ENCODE assay signal across 9 mouse cellular contexts in the genomic region with DNA sequence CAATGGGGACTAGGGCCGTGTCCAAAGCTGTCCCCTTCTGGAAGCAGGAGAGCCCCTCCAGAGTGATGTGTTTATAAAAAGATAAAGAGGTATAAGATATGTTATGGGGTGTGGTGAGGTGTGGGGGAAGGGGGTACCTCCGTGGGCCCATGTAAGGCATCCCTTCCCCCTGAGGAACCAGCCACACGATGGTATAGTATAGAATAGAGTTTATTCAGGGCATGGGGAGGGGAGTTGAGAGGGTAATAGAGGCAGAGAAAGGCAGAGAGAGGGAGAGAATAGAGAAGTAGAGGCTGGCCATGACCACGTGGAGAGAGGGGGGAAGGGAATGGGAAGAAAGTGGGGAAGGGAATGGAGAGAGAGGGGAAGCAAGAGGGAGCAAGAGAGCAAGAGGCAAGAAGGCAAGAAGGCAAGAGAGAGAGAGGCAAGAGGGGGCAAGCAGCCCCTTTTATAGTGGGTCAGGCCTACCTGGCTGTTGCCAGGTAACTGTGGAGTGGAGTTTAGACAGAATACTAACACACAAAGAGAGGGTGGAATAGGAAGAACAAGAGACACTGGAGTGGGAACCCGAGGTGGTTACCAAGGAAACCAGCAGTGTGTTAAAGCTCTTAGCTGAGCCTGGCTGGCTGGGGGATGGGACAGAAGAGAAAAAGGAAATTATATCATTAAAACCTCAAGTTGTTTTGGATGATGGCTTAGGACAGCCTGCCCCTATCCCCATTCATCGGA. TPM values are rescaled to one million over a fixed set of nuclear protein-coding genes. Genes with fewer than 3 reads are reported as not detected.
A peak's percentile ranks its signal among the peaks of the same experiment; 100 is the strongest.
DNase-seq lines count a peak whose midpoint lies in the region; ATAC-seq lines count a peak whose summit lies in the region.
"Had no signal": no experiment of that assay in that cellular context is flagged by ENCODE, and none has a peak within 500 bp of the region (broad histone marks: within the 10 kb centered on the region; RNA-seq: fewer than 3 reads in every experiment).

No protein-coding gene starts in this region.

- no peak overlapping the region for H3K4me2 ChIP-seq in neural tube, embryonic 11.5 days (ENCODE audit: low read depth)
- H3K4me2 ChIP-seq in hindbrain, embryonic 13.5 days: no peak overlapping the region
- no peak overlapping the region for H3K4me2 ChIP-seq in midbrain, embryonic 14.5 days (ENCODE audit: low read length)
- H3K4me2 ChIP-seq: limb, embryonic 12.5 days had no signal

- H3K4me1 ChIP-seq in neural tube, embryonic 11.5 days (ENCODE audit: control insufficient read depth, insufficient read depth, low read length): no peaks in the 10 kb centered on the region
- no peaks in the 10 kb centered on the region; the same call in 1 of the 2 replicates for H3K4me1 ChIP-seq in hindbrain, embryonic 13.5 days (replicated peaks)
- H3K4me1 ChIP-seq in midbrain, embryonic 14.5 days (ENCODE audit: control insufficient read depth, insufficient read depth, low read length): peaks cover 5% of the 10 kb centered on the region; the same call in 1 of the 2 replicates
- H3K4me1 ChIP-seq: limb, embryonic 12.5 days had no signal

- H3K9me3 ChIP-seq in neural tube, embryonic 11.5 days (ENCODE audit: control insufficient read depth, low read length): no peaks in the 10 kb centered on the region
- H3K9me3 ChIP-seq in hindbrain, embryonic 13.5 days: no peaks in the 10 kb centered on the region
- no peaks in the 10 kb centered on the region for H3K9me3 ChIP-seq in midbrain, embryonic 14.5 days (ENCODE audit: control insufficient read depth, low read length)
- H3K9me3 ChIP-seq: limb, embryonic 12.5 days had no signal

- WGBS in neural tube, embryonic 11.5 days: 49% methylated on average over 6 of the region's 6 CpGs
- WGBS in hindbrain, embryonic 13.5 days: 46% methylated on average over 6 of the region's 6 CpGs
- 39% methylated on average over 6 of the region's 6 CpGs for WGBS in midbrain, embryonic 14.5 days

- no peak overlapping the region for H3K9ac ChIP-seq in neural tube, embryonic 11.5 days (ENCODE audit: low read length)
- H3K9ac ChIP-seq in hindbrain, embryonic 13.5 days: no peak overlapping the region
- H3K9ac ChIP-seq in midbrain, embryonic 14.5 days (replicated peaks; ENCODE audit: low read length): no peak overlapping the region
- H3K9ac ChIP-seq: limb, embryonic 12.5 days had no signal

- H3K27ac ChIP-seq in neural tube, embryonic 11.5 days (ENCODE audit: low read depth, low read length): no peak overlapping the region
- H3K27ac ChIP-seq in hindbrain, embryonic 13.5 days: peak overlapping the region; percentile 48
- peak overlapping the region; percentile 75 for H3K27ac ChIP-seq in midbrain, embryonic 14.5 days (replicated peaks; ENCODE audit: low read depth, low read length)
- H3K27ac ChIP-seq: limb, embryonic 12.5 days had no signal

- no peak for ATAC-seq in neural tube, embryonic 11.5 days (ENCODE audit: insufficient read depth, low FRiP score, low TSS enrichment)
- ATAC-seq in hindbrain, embryonic 13.5 days (ENCODE audit: low FRiP score): peak; percentile 92
- peak; percentile 76 for ATAC-seq in midbrain, embryonic 14.5 days (ENCODE audit: low FRiP score, low TSS enrichment)

- DNase-seq in neural tube, embryonic 11.5 days (ENCODE audit: low spot score): peak; percentile 22
- no peak for DNase-seq in neural tube, embryonic 10.5 days (ENCODE audit: extremely low spot score, low spot score)
- peak; percentile 81 for DNase-seq in midbrain, embryonic 14.5 days
- DNase-seq in thymus, postnatal 14 days: no peak
- DNase-seq in thymus, postnatal 4 days: no peak
- DNase-seq in T-cell, adult 2 months (ENCODE audit: low spot score): no peak
- DNase-seq in kidney, postnatal 4 days: no peak

- no peaks in the 10 kb centered on the region for H3K36me3 ChIP-seq in neural tube, embryonic 11.5 days (ENCODE audit: control insufficient read depth, insufficient read depth, low read length)
- no peaks in the 10 kb centered on the region for H3K36me3 ChIP-seq in hindbrain, embryonic 13.5 days
- H3K36me3 ChIP-seq in midbrain, embryonic 14.5 days (ENCODE audit: control insufficient read depth, insufficient read depth, low read length): no peaks in the 10 kb centered on the region
- H3K36me3 ChIP-seq: limb, embryonic 12.5 days had no signal

- H3K4me3 ChIP-seq in neural tube, embryonic 11.5 days (ENCODE audit: low read depth, low read length): no peak overlapping the region
- no peak overlapping the region for H3K4me3 ChIP-seq in hindbrain, embryonic 13.5 days
- H3K4me3 ChIP-seq in midbrain, embryonic 14.5 days (replicated peaks; ENCODE audit: low read depth, low read length): no peak overlapping the region
- H3K4me3 ChIP-seq: limb, embryonic 12.5 days had no signal

- H3K27me3 ChIP-seq in neural tube, embryonic 11.5 days (ENCODE audit: control insufficient read depth, insufficient read depth, low read length): no peaks in the 10 kb centered on the region
- peaks cover 28% of the 10 kb centered on the region; the same call in 1 of the 2 replicates for H3K27me3 ChIP-seq in hindbrain, embryonic 13.5 days
- H3K27me3 ChIP-seq in midbrain, embryonic 14.5 days (ENCODE audit: control insufficient read depth, insufficient read depth, low read length): no peaks in the 10 kb centered on the region

RNA-seq across cellular contexts. Expression of gene Cxcr3, which starts 6.4 kb away (rescaled TPM):
- 0.13 TPM in 1 of 2 replicates, not detected in the other for polyA plus RNA-seq in neural tube, embryonic 11.5 days (2014; fragmentation: Nextera tagmentation; extraction: Ambion mirVana)
- polyA plus RNA-seq in hindbrain, embryonic 13.5 days (2015; fragmentation: Nextera tagmentation; extraction: Ambion mirVana): 0.22 and 0.27 TPM in 2 replicates
- polyA plus RNA-seq in midbrain, embryonic 14.5 days (2014; fragmentation: Nextera tagmentation; extraction: Ambion mirVana): 0.36 TPM in 1 of 2 replicates, not detected in the other
- polyA plus RNA-seq: limb, embryonic 12.5 days had no signal

RNA-seq across cellular contexts. Expression of gene Gm4779, which starts 53.7 kb away (rescaled TPM):
- not detected in 2 replicates for polyA plus RNA-seq in neural tube, embryonic 11.5 days (2014; fragmentation: Nextera tagmentation; extraction: Ambion mirVana)
- 0.10 TPM in 1 of 2 replicates, not detected in the other for polyA plus RNA-seq in hindbrain, embryonic 13.5 days (2015; fragmentation: Nextera tagmentation; extraction: Ambion mirVana)
- not detected in 2 replicates for polyA plus RNA-seq in midbrain, embryonic 14.5 days (2014; fragmentation: Nextera tagmentation; extraction: Ambion mirVana)

RNA-seq across cellular contexts. Expression of gene 8030474K03Rik, which starts 54.0 kb away (rescaled TPM):
- 0.35 TPM in 1 of 2 replicates, not detected in the other for polyA plus RNA-seq in neural tube, embryonic 11.5 days (2014; fragmentation: Nextera tagmentation; extraction: Ambion mirVana)
- polyA plus RNA-seq in hindbrain, embryonic 13.5 days (2015; fragmentation: Nextera tagmentation; extraction: Ambion mirVana): 0.16 TPM in 1 of 2 replicates, not detected in the other
- not detected in 2 replicates for polyA plus RNA-seq in midbrain, embryonic 14.5 days (2014; fragmentation: Nextera tagmentation; extraction: Ambion mirVana)

Comparison
In these comparisons a context has a peak if more than half of its experiments do, and no peak if none do; other contexts are left out.
1. DNase-seq: peak in neural tube, embryonic 11.5 days (single experiment) and midbrain, embryonic 14.5 days (single experiment); none in neural tube, embryonic 10.5 days (single experiment), thymus, postnatal 14 days (single experiment), thymus, postnatal 4 days (single experiment), T-cell, adult 2 months (single experiment) and kidney, postnatal 4 days (0 of 2).